Mouse (Mus musculus): ENCODE results near the gene Zfp607b. TPM values are rescaled to one million over a fixed set of nuclear protein-coding genes. Genes with fewer than 3 reads are reported as not detected.

Gene Zfp607b
- under 1 TPM; 0.22 to 0.75 TPM for total RNA-seq (2023)

DNA sequence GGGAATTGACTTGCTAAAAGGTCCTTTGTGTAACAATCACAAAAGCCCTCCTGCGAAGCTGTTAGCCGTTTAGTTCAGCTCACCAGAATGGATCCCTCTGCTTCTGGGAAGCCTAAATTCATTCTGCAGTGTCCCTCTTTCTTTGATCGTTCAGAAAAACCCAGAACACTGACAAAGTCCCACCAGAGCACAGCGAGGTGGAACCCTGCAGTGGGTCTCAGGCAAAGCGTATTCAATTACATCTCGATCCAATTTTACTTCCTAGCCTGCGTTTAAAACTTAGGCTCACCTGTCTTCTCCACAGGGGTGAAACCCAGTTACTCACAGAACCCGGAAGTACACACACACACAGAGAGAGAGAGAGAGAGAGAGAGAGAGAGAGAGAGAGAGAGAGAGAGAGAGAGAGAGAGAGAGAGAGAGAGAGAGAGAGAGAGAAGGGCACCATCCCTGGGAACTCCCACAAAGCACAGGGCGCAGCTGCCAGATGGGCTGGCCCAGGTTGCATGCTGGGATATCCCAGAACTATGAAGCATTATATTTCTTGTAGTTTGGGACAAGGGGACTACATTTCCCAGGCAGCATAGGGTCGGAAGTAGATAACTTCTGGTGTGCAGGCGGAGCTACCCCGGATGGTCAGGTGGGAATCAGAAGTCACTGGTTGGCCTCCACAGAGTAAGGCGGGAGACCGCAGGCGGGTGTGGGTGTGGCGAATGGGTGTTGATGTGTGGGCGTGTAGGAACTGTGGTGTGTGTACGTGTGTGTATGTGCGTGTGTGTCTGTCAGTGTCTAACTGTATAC lies at the start of gene Zfp607b:
Zfp607b (plus strand) TSS at position 526 of the 798 bp plus-strand sequence.

DNA sequence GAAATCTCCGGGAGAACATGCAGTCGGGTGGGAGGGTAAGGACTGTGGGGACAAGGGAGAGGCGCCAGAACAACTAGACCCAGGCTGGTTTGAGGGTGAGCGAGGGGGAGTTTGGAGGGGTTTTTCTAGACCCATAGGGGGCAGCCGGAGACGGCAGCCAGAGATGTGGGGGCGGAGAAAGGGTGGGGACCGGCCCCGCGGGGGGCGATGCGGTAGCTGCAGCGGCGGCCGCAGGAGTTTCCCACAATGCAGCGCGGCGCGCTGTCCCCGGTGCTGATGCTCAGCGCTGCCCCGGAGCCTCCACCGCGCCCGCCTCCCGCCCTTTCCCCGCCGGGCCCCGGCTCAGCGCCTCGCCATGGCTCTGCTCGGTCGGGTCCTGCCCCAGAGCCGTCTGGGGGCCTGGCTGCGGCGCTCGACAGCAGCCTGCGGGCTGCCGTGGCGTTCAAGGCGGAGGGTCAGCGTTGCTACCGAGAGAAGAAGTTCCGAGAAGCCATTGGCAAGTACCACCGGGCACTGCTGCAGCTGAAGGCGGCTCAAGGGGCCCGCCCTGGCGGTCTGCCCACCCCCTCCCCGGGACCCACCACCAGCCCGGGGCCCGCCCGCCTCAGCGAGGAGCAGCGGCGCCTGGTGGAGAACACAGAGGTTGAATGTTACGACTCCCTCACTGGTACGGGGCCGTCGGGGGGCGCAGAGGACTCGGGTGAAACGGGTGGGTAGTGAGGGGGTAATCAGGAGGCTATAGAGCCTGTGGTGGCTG lies 35.3 kb upstream of the Zfp607b start, which contains the start of gene Ttc9b:
Ttc9b (plus strand) TSS at position 235 of the 757 bp plus-strand sequence.

GRCm38 (mm10) chr7:27674522-27675221 lies 14.5 kb upstream of the Zfp607b start, which contains the start of gene Map3k10:
Gene Map3k10, minus strand, starts transcription at chr7:27674598.

DNA sequence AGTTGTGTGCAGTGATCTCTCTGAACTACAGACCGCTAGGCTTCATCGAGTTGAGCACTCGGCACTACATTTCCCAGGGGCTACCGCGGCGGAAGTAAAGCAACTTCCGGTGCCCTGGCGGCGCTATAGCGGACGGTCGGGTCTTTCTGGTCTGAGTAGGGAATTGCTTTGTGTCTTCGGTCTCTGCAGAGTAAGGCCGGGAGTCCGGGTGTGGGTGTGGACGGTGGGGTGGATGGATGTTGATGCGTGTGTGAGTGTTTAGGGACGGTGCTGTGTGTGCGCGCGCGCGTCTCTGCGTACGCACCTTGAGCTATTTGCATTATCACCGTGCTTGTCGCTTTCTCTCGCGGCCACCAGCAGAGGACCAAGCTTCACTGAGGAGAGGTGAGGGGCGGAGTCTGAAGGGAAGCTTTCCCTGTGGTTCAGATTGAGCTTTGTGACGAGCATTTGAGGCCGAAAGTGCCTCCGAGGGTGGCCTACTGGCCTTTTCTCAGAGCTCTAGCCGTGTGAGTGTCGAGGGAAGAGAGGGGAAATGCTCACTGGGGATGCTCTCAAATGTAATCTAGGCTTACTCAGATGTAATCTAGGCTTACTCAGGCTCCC lies 42.2 kb downstream of the Zfp607b start, which contains the start of gene Zfp60:
Zfp60 (plus strand) TSS at position 109 of the 603 bp plus-strand sequence.

Other genes starting within 250 kb of the Zfp607b start
- under 1 TPM; 0.11 to 0.61 TPM for gene Sptbn4, start 241.7 kb upstream of the Zfp607b start, total RNA-seq (2023)
- 10 to 100 TPM; 58.1 to 91.3 TPM for gene Blvrb, start 241.4 kb upstream of the Zfp607b start, total RNA-seq (2023)
- 10 to 100 TPM; 21.8 to 24.6 TPM for gene Sertad3, start 215.6 kb upstream of the Zfp607b start, total RNA-seq (2023)
- 10 to 100 TPM; 30.7 TPM for gene Sertad1, start 202.4 kb upstream of the Zfp607b start, total RNA-seq (2023)
- under 1 TPM; 0.90 to 0.92 TPM for gene Prx, start 190.0 kb upstream of the Zfp607b start, total RNA-seq (2023)
- gene Hipk4, start 166.1 kb upstream of the Zfp607b start, total RNA-seq (2023), result under 1 TPM; 0.22 to 0.26 TPM
- 10 to 100 TPM; 13.9 to 18.2 TPM for gene Pld3, start 136.1 kb upstream of the Zfp607b start, total RNA-seq (2023)
- 10 to 100 TPM; 14.1 to 14.2 TPM for gene 2310022A10Rik, start 136.1 kb upstream of the Zfp607b start, total RNA-seq (2023)
- gene Akt2, start 97.8 kb upstream of the Zfp607b start, total RNA-seq (2023), result 100 to 1,000 TPM in 1 of 2 experiments, 10 to 100 TPM in 1; 94.7 to 101 TPM
- gene Ttc9b, start 35.4 kb upstream of the Zfp607b start, total RNA-seq (2023), result not detected
- 1 to 10 TPM; 4.3 to 7.5 TPM for gene Map3k10, start 14.7 kb upstream of the Zfp607b start, total RNA-seq (2023)
- 1 to 10 TPM; 3.8 to 4.8 TPM for gene Zfp60, start 42.0 kb downstream of the Zfp607b start, total RNA-seq (2023)
- 1 to 10 TPM; 5.0 to 5.4 TPM for gene Zfp626, start 117.9 kb downstream of the Zfp607b start, total RNA-seq (2023)
- gene Zfp59, start 149.3 kb downstream of the Zfp607b start, total RNA-seq (2023), result 1 to 10 TPM in 1 of 2 experiments, under 1 TPM in 1; 0.94 to 1.2 TPM
- 1 to 10 TPM; 3.7 to 4.0 TPM for gene Zfp607a, start 168.2 kb downstream of the Zfp607b start, total RNA-seq (2023)
- gene Zfp974, start 240.1 kb downstream of the Zfp607b start, total RNA-seq (2023), result 1 to 10 TPM; 2.1 to 3.3 TPM

Measured in neutrophil, adult 83 days (primary cell).